Mouse (Mus musculus) hindbrain, embryonic 10.5 days (tissue): ENCODE measurements at regions not wholly inside any gene's neighbourhood (a gene's known extent, or its start where the extent isn't known, plus 50 kb on each side); places are given as distances from the start of the nearest gene placed in this dataset.
"Not testable (repeated sequence)": the region's sequence is repeated elsewhere in the genome, so short reads cannot be mapped to it uniquely, and the experiment has no call there.

Experiments
- DNase-seq: peaks from one replicate; pipeline ENCODE4 v3.0.0-alpha.2; 2017; ENCODE audit warnings: low spot score
- H3K27ac ChIP-seq: fragments of 300-500 bp; sonication (generic); 2 replicates; pipeline ENCODE4 v1.5.1; 2016; ENCODE audit warnings: mild to moderate bottlenecking, moderate library complexity
- H3K27me3 ChIP-seq: fragments of 300-500 bp; sonication (generic); 2 replicates; pipeline ENCODE4 v1.6.1; 2016; ENCODE audit warnings: mild to moderate bottlenecking; ENCODE audit not compliant: poor library complexity, insufficient read depth, severe bottlenecking
- H3K36me3 ChIP-seq: fragments of 300-500 bp; sonication (generic); 2 replicates; pipeline ENCODE4 v1.6.1; 2016; ENCODE audit warnings: mild to moderate bottlenecking, moderate library complexity
- H3K4me1 ChIP-seq: fragments of 300-500 bp; sonication (generic); replicated peaks from 2 replicates; pipeline ENCODE4 v1.6.1; 2016; ENCODE audit warnings: mild to moderate bottlenecking
- H3K4me3 ChIP-seq: fragments of 300-500 bp; sonication (generic); 2 replicates; pipeline ENCODE4 v1.5.1; 2016; ENCODE audit warnings: mild to moderate bottlenecking, moderate library complexity
- H3K9me3 ChIP-seq: fragments of 300-500 bp; sonication (generic); 2 replicates; pipeline ENCODE4 v1.6.1; 2016; ENCODE audit warnings: mild to moderate bottlenecking, moderate library complexity
- WGBS: fragments of 180-500 bp; shearing (Covaris S2); methylation state at CpG from one replicate; pipeline ENCODE4 v1.1.7; 2016; 5-methylcytosine and 5-hydroxymethylcytosine counted together

GRCm38 (mm10) chr13:5920422-5920821, 59.1 kb downstream of the Klf6 start:
- Histone ChIP-seq H3K36me3 (no peaks in the 10 kb centered on the region), H3K27ac (no peak overlapping the region), H3K27me3 (no peaks in the 10 kb centered on the region), H3K4me3 (no peak overlapping the region), H3K9me3 (no peaks in the 10 kb centered on the region), H3K4me1 (no peaks in the 10 kb centered on the region)
- WGBS, result 83% methylated on average over 3 of the region's 3 CpGs
- DNase-seq, result no peak

DNA sequence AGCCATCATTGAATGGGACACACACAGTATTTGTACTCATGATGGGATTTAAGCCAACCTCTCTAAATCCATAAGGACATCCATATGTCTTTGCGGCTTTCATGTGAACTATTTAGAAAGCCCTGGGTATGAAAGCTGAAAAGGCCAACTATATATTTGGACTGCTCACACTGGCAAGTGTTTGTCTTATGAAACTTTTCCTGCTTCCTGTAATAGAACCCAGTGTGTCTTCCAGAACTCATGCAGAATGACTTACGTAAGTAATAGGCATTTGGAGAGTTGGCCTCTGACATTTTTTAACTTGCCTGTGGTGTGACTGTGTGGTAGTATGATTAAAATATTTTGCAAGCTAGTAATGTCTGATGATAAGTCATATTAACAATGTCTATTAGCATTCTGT, 70.2 kb downstream of the Klf6 start:
- Histone ChIP-seq H3K9me3 (no peaks in the 10 kb centered on the region), H3K27me3 (no peaks in the 10 kb centered on the region), H3K27ac (no peak overlapping the region), H3K4me3 (no peak overlapping the region), H3K4me1 (no peaks in the 10 kb centered on the region), H3K36me3 (no peaks in the 10 kb centered on the region)
- DNase-seq, result no peak
- WGBS, result 96% methylated on average over 2 of the region's 2 CpGs

DNA sequence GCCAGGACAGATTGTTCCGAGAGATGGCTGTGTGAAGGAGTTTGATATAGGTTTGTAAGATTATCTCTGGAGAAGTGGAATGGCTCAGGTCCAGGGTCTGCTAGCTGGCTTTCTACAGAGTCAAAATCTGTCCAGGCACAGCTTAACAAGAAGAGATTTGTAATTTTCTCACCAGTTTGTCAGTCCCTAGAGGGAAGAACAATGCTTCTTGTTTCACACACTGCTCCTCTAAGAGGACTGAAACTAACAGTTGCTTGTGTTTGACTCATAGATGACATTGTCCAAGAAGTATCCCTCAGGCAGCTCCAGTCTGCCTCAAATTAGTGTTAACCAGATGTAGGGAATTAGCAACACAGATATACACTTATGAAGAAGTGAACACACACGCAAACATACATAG, 76.2 kb downstream of the Klf6 start:
- Histone ChIP-seq H3K27me3 (no peaks in the 10 kb centered on the region), H3K9me3 (no peaks in the 10 kb centered on the region), H3K4me3 (no peak overlapping the region), H3K27ac (no peak overlapping the region), H3K4me1 (no peaks in the 10 kb centered on the region), H3K36me3 (no peaks in the 10 kb centered on the region)
- WGBS, result 86% methylated on average over 2 of the region's 2 CpGs
- DNase-seq, result no peak

DNA sequence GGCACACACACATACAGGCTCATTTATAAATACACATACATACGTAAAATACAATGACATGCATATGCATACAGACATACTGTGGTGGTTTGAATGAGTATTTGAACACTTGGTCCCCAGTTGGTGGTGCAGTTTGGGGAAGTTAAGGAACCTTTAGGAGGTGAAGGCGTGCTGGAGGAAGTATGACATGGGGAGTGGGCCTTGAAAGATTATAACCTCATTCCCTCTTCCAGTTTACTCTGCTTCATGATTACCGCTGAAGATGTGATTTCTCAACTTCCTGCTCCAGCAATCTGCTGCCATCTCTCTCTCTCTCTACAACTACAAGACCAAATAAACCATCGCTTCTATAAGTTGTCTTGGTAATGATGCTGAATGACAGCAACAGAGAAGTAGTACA, 76.7 kb downstream of the Klf6 start:
- Histone ChIP-seq H3K36me3 (no peaks in the 10 kb centered on the region), H3K27ac (no peak overlapping the region), H3K4me3 (no peak overlapping the region), H3K9me3 (no peaks in the 10 kb centered on the region), H3K4me1 (no peaks in the 10 kb centered on the region), H3K27me3 (no peaks in the 10 kb centered on the region)
- WGBS, result 93% methylated on average over 4 of the region's 4 CpGs
- DNase-seq, result no peak

DNA sequence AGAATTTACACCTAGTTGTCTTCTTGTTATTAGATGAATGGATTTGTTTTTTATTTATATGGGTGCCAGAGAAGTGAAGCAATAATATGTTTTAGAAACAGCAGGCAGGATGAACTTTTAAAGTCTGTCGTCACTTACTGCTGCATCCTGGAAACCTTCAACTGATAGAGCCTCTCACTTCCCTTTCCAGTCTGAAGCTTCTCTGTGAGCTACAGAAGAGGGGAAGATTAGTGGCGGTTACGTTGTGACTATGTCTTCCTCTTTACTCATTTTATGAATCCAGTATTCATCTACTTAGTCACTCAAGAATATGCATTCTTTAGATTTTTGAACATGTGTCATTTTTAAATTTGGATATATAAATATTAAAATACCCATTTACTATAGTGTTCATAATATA, 78.1 kb downstream of the Klf6 start:
- H3K27ac ChIP-seq, result no peak overlapping the region
- WGBS, result 91% methylated on average over 3 of the region's 3 CpGs

DNA sequence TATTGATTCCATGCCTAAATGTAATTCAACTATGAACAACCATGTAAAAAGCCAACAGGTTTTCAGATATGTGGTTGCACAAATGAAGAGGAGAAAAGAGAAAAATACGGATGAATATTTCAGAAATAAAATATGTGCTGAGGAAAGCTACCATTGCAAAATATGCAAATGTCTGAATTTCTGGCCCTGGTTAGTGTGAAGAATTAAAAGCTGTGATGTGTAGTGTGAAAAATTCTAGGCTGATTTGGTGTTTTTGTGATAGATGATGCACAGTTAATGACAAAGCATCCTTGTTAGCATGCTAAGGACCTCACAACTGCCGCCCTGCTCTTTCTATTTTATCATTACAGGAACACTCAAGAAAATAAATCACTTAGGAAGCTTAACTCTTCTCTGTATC, 91.6 kb downstream of the Klf6 start:
- 83% methylated on average over 2 of the region's 2 CpGs for WGBS
- Histone ChIP-seq H3K4me1 (no peaks in the 10 kb centered on the region), H3K9me3 (no peaks in the 10 kb centered on the region), H3K27ac (no peak overlapping the region), H3K36me3 (no peaks in the 10 kb centered on the region), H3K27me3 (no peaks in the 10 kb centered on the region), H3K4me3 (no peak overlapping the region)
- DNase-seq, result no peak

More for the DNA sequence above, 78.1 kb downstream of the Klf6 start:
- Histone ChIP-seq H3K36me3 (no peaks in the 10 kb centered on the region), H3K4me1 (no peaks in the 10 kb centered on the region), H3K4me3 (no peak overlapping the region), H3K27me3 (no peaks in the 10 kb centered on the region), H3K9me3 (no peaks in the 10 kb centered on the region)
- no peak for DNase-seq

- DNase-seq, H3K27ac ChIP-seq, H3K36me3 ChIP-seq, H3K9me3 ChIP-seq, H3K4me1 ChIP-seq, H3K27me3 ChIP-seq, H3K4me3 ChIP-seq: not testable (repeated sequence)
Observed at GRCm38 (mm10) chr13:5955121-5955520, 93.8 kb downstream of the Klf6 start.

DNA sequence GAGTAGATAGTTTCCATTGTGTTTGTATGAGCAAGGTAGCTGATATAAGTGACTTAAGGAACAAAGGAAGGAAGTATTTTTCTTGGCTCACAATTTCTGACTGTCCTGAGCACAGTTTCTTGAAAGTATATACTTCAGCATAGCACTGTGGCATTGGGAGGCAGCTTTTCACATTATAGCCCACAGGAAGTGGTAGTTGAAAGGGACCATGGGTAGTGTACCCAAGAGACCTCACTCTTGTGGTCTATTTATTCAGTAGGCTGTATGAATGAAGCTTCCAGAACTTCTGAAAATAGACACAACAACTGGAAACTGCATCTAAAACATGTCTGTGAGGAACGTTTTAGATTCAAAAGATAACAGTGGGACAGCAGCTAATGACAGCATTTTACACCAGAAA, 94.9 kb downstream of the Klf6 start:
- no peak for DNase-seq
- H3K4me3 ChIP-seq, result no peak overlapping the region
- no peak overlapping the region for H3K27ac ChIP-seq
- no peaks in the 10 kb centered on the region for H3K4me1 ChIP-seq
- no peaks in the 10 kb centered on the region for H3K27me3 ChIP-seq
- H3K36me3 ChIP-seq, result no peaks in the 10 kb centered on the region
- H3K9me3 ChIP-seq, result no peaks in the 10 kb centered on the region
- WGBS, result 67% methylated on average over 1 of the region's 1 CpGs

GRCm38 (mm10) chr13:5962947-5963346, 101.7 kb downstream of the Klf6 start:
- Histone ChIP-seq H3K27me3 (no peaks in the 10 kb centered on the region), H3K4me1 (no peaks in the 10 kb centered on the region), H3K9me3 (no peaks in the 10 kb centered on the region), H3K36me3 (no peaks in the 10 kb centered on the region), H3K4me3 (no peak overlapping the region), H3K27ac (no peak overlapping the region)
- DNase-seq, result no peak
- WGBS, result 90% methylated on average over 1 of the region's 1 CpGs

- Histone ChIP-seq H3K36me3 (no peaks in the 10 kb centered on the region), H3K4me3 (no peak overlapping the region), H3K4me1 (no peaks in the 10 kb centered on the region), H3K9me3 (no peaks in the 10 kb centered on the region), H3K27me3 (no peaks in the 10 kb centered on the region), H3K27ac (no peak overlapping the region)
- 85% methylated on average over 1 of the region's 1 CpGs for WGBS
- no peak for DNase-seq
Observed at GRCm38 (mm10) chr13:5964626-5965025, 103.3 kb downstream of the Klf6 start.

DNA sequence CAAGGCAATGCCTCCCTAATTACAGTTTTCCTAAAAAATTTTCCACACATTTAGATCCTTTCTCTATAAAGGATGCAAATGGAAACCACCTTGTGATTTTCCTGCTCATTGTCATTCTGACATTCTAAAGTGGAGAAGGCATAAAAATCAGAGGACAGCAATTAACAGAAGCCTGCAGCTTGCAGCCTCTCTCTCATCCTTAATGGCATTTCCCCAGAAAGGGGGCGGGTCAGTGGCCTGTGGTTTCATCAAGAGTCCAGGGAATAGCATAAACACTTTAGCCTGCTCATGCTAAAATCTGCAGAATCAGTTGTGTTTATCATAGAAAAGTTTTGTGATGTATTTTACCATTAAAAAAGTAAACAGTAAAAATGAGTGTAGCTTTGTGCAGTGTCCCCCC, 117.3 kb downstream of the Klf6 start:
- WGBS, result 82% methylated on average over 1 of the region's 1 CpGs
- no peak for DNase-seq
- no peak overlapping the region for H3K4me3 ChIP-seq
- H3K27me3 ChIP-seq, result no peaks in the 10 kb centered on the region
- H3K4me1 ChIP-seq, result peaks cover 4% of the 10 kb centered on the region; the same call in 1 of the 2 replicates
- no peak overlapping the region for H3K27ac ChIP-seq
- H3K36me3 ChIP-seq, result no peaks in the 10 kb centered on the region
- H3K9me3 ChIP-seq, result no peaks in the 10 kb centered on the region

DNA sequence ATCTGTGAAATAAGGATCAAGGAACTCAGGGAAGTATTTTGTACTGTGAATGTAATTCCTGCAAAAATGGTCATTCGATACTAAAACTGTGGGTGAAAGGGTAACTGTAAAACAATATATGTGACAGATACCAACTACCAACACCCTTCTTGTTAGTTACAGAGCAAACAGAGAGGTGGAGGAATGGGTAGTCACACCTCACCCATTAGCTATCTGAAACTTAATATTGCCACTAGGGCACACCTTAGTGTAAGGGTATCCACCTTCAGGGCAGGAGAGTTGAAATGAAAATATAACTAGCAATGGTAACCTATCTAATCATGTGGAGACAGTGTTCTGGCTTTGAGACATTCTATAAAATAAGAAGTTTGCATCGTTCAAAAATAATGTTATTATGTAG, 126.2 kb downstream of the Klf6 start:
- Histone ChIP-seq H3K36me3 (no peaks in the 10 kb centered on the region), H3K9me3 (no peaks in the 10 kb centered on the region), H3K4me3 (no peak overlapping the region), H3K27ac (no peak overlapping the region), H3K4me1 (no peaks in the 10 kb centered on the region), H3K27me3 (no peaks in the 10 kb centered on the region)
- 94% methylated on average over 2 of the region's 2 CpGs for WGBS
- DNase-seq, result no peak

DNA sequence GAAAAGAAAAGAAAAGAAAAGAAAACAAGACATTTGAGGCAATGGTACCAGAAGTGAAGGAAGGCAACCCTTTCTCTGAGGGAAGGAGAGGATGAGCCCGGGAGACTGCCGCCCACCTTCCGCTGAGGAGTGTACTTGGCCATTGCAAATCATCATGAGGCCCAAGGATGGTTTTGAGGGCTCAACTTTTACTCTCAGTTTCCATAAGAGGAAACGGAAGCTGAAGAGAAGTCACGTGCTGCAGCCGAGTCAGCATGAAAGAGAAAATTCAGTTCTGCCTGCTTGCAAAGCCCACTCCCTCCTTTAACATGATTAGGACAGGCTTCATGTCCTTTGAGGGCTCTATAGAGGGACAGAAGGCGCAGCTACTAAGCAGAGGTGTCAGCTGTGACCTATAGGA, 127.1 kb downstream of the Klf6 start:
- DNase-seq, result no peak
- Histone ChIP-seq H3K27ac (no peak overlapping the region), H3K9me3 (no peaks in the 10 kb centered on the region), H3K4me1 (no peaks in the 10 kb centered on the region), H3K27me3 (no peaks in the 10 kb centered on the region), H3K36me3 (no peaks in the 10 kb centered on the region), H3K4me3 (no peak overlapping the region)
- 90% methylated on average over 7 of the region's 7 CpGs for WGBS

- Histone ChIP-seq H3K4me3 (no peak overlapping the region), H3K4me1 (0 out of 2 replicates have a peak, but pooled peaks cover 6% of the 10 kb centered on the region), H3K9me3 (no peaks in the 10 kb centered on the region), H3K36me3 (no peaks in the 10 kb centered on the region), H3K27me3 (no peaks in the 10 kb centered on the region), H3K27ac (no peak overlapping the region)
- DNase-seq, result no peak
- WGBS, result 82% methylated on average over 8 of the region's 8 CpGs
Observed at GRCm38 (mm10) chr13:6000559-6001217, 139.4 kb downstream of the Klf6 start.
